Mouse (Mus musculus): ENCODE data around the gene Iqcn.
A peak's percentile ranks its signal among the peaks of the same experiment; 100 is the strongest.

The Iqcn gene

DNA sequence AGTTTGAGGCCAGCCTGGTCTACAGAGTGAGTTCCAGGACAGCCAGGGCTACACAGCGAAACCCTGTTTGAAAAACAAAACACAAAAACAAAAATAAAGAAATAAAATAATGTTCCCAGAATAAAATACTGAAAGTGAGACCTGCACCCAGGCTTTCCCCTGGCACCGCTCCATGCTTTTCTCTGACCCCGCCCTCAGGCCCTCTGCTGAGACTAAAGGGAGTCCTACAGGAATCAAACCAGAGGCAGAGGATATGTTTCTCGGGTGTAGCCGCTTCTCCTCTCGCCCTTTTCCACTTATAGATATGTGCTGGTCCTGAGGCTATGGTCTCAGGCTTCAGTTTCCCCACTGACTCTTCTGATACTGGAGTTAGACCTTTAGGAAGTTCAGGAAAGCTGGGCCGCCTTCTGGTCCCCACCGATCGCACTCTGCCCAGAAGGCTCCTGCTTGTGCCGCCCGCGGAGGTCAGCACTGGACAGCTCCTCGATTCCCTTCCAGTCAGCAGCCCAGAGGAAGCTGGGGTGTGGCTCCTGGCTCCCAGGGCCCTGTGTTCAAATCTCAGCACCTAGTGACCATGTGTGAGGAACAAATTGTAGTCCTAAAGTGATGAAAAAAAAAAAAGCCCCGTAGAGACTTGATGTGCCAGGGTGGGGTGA lies 22.7 kb downstream of the Iqcn start:
- DNase-seq (ENCODE audit: inconsistent age in 2 of 2, low spot score in 1 of 2), result peak; percentile 23 to 56

DNA sequence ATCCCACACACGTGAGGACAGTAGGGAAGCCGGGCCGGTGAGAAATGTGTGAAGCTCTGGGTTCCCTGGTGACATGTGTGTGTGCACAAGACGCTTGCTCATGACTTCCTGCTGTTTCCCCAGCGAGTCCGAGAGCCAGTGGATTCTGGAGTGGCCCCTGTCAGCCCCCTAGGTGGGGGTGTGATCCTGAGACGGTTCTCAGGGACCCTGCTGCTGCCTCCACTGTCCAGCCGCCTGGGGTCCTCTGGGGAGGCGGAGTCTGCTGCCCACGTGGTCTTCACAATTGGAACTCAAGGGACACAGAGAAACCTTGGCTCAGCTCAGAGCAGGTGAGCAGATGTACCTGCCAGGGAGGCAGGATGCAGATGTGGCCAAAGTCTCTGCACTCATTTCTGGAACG lies 23.5 kb downstream of the Iqcn start:
- no peak for DNase-seq (ENCODE audit: inconsistent age in 2 of 2, low spot score in 1 of 2)

DNA sequence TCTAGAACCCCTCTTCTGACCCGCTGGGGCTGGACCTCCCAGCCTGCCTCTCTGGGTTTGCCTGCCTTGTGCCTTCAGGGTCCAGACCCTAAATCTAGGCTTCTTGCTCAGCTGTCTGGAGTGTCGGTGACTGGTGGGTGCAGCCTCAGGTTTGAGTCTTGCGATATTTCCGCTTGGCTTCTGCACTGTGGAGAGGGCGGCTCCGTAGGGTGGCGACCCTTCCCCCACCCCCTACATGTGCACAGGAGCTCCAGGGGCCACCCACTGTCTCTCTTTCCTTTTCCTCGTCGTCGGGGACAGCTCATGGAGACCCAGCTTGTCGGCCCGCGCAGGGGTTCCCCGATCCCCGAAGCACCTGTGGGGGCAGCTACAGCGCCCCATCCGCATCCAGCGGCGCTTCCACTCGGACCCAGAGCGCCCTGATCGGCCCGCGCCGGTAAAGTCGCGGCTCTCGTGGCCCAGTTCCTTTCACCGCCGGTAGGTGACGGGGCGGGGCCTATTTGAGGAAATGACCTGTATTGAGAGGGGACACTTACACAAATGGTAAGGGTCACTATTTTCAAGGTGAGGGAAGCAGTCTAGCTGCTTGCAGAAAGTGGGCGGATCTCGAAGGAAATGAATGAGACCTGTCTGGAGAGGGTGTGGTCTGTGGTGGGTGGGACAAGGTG lies 26.7 kb downstream of the Iqcn start:
- DNase-seq (ENCODE audit: inconsistent age in 2 of 2, low spot score in 1 of 2), result peak in 1 of 2 experiments; percentile 33

DNA sequence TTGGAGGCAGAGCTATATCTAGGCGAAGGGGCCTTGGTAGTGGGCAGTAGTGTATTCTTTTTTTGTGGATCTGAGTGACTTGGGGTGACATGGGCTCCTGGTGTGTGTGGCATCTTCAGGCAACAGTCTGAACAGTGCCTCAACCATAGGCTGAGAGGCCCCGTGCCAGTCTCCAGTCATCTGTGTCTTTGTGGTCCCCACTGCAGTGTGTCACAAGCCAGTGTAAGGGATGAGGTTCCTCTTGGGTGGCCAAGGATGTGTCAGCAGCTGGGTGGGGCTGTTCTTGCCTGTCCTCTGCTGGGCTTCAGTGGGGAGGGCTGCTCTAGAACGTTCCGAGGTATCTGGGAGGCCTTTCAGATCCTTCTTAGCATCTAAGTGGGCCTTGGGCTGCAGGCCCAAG lies 27.7 kb downstream of the Iqcn start:
- no peak for DNase-seq (ENCODE audit: inconsistent age in 2 of 2, low spot score in 1 of 2)

DNA sequence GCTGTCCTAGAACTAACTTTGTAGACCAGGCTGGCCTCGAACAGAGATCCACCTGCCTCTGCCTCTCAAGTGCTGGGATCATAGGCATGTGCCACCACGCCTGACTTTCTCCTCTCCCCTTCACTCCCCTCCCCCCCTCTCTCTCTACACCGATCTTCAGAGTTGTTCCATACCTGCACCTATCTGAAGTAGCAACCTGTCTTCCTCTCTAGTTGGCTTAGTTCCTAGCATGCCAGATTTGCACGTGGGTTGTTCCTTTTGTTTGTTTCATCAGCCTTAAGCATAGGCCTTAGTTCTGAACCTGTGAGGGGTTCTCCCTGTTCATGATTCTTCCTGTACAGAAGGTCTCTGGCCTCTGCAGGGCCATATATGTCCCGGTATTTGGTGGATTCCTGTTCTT lies 34.4 kb downstream of the Iqcn start:
- no peak for DNase-seq (ENCODE audit: inconsistent age in 2 of 2, low spot score in 1 of 2)

DNA sequence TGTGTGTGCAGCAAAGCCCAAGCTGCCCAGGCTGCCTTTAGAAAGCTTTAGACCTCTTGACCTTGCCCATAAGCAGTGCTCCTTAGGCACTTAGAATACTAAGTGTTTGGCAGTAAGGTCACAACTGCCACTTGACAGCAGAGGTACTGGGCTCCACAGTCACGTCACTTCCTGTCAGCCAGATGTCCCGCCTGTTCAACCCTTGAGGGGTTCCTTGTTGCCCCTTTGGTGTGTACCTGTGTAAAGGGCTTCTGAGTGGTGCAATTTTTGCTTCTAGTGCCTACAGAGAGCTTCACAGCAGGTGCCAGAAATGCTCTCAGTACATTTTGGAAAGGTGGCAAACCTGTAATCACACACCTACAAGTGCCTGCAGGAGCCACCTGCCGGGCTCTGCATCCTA lies 35.0 kb downstream of the Iqcn start:
- no peak for DNase-seq (ENCODE audit: inconsistent age in 2 of 2, low spot score in 1 of 2)

DNA sequence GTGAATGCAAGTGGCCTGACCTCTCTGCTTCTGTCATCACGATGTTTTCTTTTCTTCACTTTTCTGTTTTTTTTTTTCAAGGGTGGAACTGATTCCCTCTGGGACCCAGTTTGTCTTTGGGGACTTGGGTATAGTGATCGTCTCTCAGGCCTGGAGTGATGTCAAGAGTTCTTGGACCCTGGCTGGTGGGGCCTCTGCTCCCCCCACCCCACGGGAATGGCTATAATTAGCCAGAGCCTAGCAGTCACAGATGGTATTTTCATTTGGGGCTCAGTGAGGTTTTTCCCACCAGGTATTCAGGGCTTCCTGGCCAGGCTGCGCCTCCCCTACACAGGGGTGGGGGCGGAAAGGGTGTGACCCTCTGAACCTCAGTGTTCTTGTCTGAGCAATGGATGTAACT lies 38.4 kb downstream of the Iqcn start:
- no peak for DNase-seq (ENCODE audit: inconsistent age in 2 of 2, low spot score in 1 of 2)

DNA sequence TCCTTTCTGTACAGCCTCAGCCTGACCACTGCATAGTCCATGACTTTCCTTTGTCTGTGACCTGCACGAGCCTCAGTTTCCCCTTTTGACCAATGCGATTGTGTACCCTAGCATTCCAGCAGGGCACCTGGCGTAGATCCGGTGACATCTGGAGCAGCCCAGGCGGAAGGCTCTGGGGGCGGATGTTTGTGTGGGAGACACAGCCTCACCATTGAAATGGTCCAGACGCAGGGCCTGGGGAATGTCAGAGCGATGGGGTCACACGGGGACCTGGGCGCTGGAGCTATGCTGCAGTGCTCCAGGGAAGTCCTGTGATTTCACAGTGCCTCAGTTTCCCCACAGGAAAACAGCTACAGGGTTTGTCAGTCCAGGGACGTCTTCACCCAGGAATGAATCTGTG lies 38.9 kb downstream of the Iqcn start:
- no peak for DNase-seq (ENCODE audit: inconsistent age in 2 of 2, low spot score in 1 of 2)

DNA sequence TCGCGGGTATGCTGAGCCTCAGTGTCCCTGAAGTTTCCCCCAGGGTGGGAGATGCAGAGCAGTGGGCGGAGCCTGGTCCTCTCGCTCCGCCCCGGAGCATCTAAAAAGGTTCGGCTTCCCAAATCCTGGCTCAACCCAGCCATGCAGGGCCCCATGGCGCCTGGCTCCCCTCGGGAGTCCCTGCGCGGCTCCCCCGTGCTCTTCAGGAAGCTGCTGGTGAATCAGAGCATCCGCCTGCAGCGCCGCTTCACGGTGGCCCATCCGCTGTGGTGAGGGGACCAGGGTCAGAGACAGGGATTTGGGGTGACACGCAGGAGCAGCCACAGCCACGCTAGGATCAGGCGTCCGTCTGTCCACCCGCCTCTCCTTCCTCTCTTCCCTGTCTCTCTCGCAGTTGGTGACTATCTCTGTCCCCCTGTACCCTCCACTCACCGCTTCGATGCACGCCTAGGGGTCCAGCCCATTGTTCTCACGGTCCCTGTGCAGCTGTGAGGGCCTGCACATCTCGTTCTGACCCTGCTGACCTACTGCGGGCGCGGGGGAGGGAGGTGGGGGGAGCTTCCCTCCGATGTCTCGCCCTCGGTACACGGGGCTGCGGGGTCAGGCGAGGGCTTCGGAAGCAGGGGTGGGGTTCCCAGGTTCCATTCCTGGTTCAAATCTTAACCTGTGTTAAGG lies 39.9 kb downstream of the Iqcn start:
- peak; percentile 45 to 58 for DNase-seq (ENCODE audit: inconsistent age in 2 of 2, low spot score in 1 of 2)

DNA sequence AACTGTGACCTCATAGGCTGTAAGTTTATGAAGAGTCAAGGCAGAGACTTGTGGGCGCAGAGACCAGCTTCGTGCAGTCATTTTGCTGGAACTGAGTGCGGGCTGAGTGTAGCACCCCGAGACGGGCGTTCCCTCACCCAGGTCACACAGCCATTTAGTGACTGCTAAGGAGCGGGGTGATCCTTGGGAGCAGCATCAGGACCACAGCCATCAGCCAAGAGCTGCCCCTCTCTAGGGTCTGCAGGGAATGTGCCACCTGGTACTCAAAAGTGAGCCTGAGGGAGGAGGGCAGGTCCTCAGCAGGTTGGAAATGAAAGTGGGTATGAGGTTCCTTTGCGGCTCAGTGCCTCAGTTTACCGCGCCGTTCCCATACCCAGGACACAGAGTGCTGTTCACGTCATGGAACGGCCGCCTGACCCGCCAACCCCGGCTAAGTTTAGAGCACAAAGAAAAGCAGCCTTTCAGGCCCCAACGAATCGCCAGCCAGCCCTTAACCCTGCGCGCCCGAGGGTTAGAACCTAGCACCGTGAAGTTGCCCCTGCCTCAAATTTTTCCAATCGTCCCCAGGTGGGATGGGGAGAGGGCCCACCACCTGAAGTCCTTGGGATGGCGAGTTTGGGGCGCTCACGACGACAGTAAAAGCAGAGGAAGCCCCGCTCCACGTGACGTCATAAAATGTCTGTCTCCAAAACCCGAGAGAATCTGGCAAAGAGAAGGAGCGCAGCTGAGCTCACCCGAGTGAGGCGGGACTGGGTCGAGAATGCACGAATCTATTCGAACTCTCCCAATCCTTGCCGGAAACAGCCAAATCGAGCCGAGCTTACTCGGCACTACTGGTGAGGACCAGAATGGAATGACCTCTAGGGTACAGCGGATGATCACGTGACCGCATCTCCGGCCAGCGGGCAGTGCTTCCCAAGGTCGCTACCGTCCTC lies 40.7 kb downstream of the Iqcn start:
- peak; percentile 82 to 91 for DNase-seq (ENCODE audit: inconsistent age in 2 of 2, low spot score in 1 of 2)

DNA sequence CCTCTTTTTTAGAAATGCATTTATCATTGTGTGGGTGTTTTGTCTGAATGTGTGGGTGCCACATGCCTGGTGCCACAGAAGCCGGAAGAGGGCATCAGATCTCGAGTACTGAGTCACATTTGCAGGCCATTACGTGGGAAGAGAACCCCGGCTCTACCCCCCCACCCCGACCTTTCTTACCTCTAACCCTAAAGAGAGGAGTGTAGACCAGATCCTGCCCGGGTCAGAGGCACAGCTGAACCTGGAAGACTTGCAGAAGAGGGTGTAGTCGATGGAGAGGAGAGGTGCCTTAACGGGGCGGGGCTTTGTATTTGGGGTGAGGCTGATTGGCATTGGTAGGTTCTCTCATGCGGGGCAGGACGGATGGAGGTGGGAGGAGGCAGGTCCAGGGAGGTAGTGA lies 41.5 kb downstream of the Iqcn start:
- DNase-seq (ENCODE audit: inconsistent age in 2 of 2, low spot score in 1 of 2), result peak; percentile 14 to 36

DNA sequence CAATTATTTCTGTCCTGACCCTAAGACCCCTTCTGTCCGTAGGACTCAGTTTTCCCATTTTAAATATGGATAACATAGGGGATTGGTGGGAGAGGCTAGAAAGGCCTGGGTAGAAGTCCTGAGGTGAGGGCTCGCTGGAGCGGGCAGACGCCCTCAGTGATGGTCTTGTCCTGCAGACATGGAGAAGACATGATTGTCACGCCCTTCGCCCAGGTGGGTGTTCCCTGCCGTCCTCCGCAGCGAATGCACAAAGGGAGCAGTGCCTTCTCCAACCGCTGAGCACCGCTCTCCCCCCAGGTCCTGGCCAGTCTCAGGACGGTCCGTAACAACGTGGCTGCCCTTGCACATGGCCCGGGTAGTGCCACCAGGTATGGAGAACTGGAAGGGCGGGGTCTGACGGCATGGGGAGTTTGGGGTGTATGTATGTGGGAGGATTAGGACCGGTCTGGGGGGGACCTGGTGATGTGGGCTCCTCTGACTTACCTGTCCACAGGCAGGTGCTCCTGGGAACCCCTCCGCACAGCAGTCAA lies 42.5 kb downstream of the Iqcn start:
- DNase-seq (ENCODE audit: inconsistent age in 2 of 2, low spot score in 1 of 2), result peak in 1 of 2 experiments; percentile 13

DNA sequence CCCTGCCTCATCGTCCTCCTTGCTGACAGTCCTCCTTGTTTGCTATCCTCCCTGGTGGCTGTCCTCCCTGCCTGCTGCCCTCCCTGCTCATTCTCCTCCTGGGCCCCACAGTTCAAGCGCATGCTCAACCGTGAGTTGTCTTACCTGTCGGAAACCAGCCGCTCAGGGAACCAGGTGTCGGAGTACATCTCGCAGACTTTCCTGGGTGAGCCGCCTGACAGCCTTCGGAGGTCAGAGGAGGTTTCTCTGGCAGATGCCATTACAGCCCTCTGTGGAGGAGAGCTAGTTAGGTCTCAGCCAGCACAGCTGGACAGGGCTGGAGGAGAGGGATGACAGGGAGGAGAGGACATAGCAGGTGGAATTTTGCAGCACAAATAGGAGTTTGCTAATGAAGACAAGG lies 43.4 kb downstream of the Iqcn start:
- no peak for DNase-seq (ENCODE audit: inconsistent age in 2 of 2, low spot score in 1 of 2)

DNA sequence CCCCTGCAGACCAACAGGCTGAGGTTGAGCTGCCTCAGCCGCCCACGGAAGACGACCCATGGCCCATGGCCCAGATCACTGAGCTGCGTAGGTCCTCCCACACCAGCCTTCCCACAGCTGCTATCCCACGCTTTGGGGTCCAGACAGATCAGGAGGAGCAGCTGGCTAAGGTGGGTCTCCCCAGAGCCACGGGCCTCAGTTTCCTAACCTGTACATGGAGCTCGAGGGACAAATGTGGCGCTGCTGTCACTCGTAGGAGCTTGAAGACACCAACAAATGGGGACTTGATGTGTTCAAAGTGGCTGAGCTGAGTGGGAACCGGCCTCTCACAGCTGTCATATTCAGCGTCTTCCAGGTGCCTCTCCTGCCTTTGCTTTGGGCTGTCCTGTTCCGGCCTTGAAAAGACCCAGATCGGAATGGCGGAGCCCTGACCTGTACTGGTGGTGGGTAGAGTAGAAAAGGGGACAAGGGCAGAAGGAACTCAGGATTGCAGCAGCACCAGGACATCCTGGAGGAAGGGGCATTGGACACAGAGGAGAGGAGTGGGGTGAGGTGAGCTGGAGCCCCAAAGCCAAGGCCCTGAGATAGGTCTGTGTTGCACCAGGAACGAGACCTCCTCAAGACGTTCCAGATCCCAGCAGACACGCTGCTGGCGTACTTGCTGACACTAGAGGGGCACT lies 44.1 kb downstream of the Iqcn start:
- no peak for DNase-seq (ENCODE audit: inconsistent age in 2 of 2, low spot score in 1 of 2)

DNA sequence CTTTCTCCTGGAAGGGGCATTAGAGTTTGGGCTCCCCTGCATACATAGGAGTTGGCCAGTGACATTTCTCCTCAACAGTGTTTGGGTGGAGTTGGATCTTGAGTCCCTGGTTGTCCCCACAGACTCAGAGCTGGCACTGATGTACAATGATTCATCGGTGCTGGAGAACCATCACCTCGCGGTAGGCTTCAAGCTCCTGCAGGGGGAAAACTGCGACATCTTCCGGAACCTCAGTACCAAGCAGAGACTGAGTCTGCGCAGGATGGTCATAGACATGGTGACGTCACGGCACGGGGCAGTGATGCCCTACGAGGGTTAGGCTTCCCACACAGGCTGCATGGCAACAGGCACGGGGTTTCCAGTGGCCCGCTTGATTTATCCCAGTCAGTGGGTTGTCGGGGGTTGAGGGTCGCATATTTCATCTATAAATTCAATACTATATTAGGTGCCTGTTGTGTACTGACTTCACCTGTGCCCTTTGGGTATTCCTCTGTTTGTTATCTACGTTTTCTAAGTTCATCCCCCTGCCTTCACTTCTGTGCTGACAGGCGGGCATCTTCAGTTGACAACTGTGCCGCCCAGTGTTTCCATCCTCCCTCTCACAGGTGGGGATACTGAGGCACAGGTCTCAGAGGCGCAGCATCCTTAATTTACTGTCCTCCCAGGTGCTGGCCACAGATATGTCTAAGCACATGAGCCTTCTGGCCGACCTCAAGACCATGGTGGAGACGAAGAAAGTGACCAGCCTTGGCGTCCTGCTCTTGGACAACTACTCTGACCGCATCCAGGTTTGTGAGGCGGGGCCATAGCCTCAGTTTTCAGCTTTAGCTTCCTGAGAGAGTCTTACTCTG lies 45.2 kb downstream of the Iqcn start:
- no peak for DNase-seq (ENCODE audit: inconsistent age in 2 of 2, low spot score in 1 of 2)

DNA sequence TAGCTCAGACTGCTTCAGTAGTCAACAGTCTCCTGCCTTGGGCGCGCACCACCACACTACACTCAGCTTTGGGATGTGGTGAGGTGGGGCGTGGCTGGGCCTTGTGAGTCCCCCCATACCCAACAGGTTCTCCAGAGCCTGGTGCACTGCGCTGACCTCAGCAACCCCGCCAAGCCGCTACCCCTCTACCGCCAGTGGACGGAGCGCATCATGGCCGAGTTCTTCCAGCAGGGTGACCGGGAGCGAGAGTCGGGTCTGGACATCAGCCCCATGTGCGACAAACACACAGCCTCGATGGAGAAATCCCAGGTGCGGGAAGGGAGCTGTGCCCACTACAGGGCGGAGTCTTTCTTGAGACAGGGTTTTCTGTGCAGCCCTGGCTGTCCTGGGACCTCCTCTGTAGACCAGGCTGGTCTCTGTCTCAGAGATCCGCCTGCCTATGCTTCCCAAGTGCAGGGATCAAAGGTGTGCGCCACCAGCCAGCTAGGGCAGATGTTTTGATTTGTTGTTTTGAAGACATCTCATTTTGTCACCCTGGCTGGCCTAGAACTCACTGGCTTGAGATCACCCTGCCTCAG lies 45.9 kb downstream of the Iqcn start:
- DNase-seq (ENCODE audit: inconsistent age in 2 of 2, low spot score in 1 of 2), result peak; percentile 16 to 33

DNA sequence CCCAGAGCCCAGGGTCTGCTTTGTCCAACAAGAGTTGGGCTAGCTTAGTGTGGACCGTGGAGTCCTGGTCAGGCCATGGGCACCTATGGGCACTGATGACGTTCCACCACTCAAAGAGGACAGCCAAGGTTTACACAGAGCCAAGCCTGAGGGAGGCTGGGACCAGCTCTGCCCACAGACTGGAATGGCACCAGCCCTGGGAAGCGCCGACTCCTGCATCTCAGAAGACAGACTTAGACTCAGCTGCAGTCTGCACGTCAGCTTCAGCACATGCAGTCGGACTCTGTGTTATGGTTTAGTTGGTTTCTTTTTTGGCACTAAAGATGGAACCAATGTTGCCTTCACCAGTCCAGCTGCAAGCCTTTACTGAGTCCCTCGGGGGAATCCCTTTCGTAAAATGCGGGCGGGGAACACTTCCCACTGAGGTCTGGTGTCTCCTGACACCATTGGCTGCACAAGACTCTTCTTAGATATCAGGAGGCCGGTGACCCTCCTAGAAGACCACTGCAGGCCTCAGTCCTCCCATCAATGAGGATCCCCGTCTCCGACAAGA lies 46.9 kb downstream of the Iqcn start:
- peak in 1 of 2 experiments; percentile 30 for DNase-seq (ENCODE audit: inconsistent age in 2 of 2, low spot score in 1 of 2)

DNA sequence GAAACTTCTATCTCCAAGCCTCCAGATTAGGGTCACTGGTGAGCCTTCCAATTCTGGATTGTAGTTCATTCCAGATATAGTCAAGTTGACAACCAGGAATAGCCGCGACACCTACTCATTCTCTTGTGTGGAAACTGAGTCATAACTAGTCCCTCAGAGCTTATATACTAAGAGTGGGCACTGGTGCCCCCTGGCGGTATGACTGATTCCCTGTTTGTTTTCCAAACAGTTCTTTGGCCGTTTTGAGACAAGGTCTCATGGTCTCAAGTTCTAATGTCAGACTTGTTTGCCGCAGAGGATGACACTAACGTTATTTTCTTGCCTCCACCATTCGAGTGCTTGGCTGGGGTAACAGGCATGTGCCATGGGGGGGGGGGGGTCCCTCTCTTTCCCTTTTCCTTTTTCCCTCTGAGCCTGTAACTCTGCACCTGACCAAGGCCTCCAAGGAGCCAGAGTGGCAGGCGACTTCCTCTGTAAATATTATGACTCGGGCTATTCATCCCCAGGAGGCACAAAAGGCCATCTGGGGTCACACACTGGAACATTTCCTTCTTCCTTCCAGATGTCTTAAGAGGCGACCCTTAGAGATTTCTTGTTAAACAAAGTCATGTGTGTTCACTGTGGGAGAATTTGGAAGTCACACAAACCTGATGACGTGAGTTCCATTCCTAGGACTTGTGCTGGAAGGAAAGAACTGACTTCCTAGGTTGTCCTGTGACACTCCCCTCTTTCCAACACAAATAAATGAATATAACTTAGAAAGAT lies 48.9 kb downstream of the Iqcn start:
- peak; percentile 78 to 93 for DNase-seq (ENCODE audit: inconsistent age in 2 of 2, low spot score in 1 of 2)
